Mouse (Mus musculus): ENCODE data around the gene Pnmal1.

The Pnmal1 gene

GRCm38 (mm10) chr7:16923283-16924036, 36.0 kb upstream of the Pnmal1 start:
- in situ Hi-C loops (cut with MboI, MseI), result loop anchor here (5.0 kb wide), 2 partner anchors 51 to 106 kb away; partner anchors contain the start of genes Fkrp (in 2 of the 2) and Strn4 (in 2 of the 2)

GRCm38 (mm10) chr7:16924037-16924834, 35.2 kb upstream of the Pnmal1 start, which contains the start of gene Calm3:
Gene Calm3, minus strand, starts transcription at chr7:16924114.
- in situ Hi-C loops (cut with MboI, MseI), result loop anchor here (5.0 kb wide), 2 partner anchors 52 to 107 kb away; partner anchors contain the start of genes Fkrp (in 2 of the 2) and Strn4 (in 2 of the 2)

- in situ Hi-C loops (cut with MboI, MseI), result no loop called here
These were observed 31.1 kb upstream of the Pnmal1 start for GRCm38 (mm10) chr7:16928341-16928740.

GRCm38 (mm10) chr7:16930850-16931249, 28.6 kb upstream of the Pnmal1 start:
- in situ Hi-C loops (cut with MboI, MseI), result no loop called here

GRCm38 (mm10) chr7:16931968-16932627, 27.4 kb upstream of the Pnmal1 start:
- in situ Hi-C loops (cut with MboI, MseI), result no loop called here

GRCm38 (mm10) chr7:16932704-16933577, 26.5 kb upstream of the Pnmal1 start:
- in situ Hi-C loops (cut with MboI, MseI), result no loop called here

- in situ Hi-C loops (cut with MboI, MseI), result no loop called here
These were observed 22.2 kb upstream of the Pnmal1 start for GRCm38 (mm10) chr7:16937312-16937711.

- in situ Hi-C loops (cut with MboI, MseI), result no loop called here
These were observed 21.2 kb upstream of the Pnmal1 start for GRCm38 (mm10) chr7:16938117-16938791.

GRCm38 (mm10) chr7:16940292-16940691, 19.2 kb upstream of the Pnmal1 start:
- in situ Hi-C loops (cut with MboI, MseI), result loop anchor here in 1 of 2 experiments (10.0 kb wide), 1 partner anchor 55 kb away; the partner anchor contains the start of gene Ccdc8

- in situ Hi-C loops (cut with MboI, MseI), result loop anchor here in 1 of 2 experiments (10.0 kb wide), 1 partner anchor 52 kb away; the partner anchor contains the start of gene Ccdc8
These were observed 16.6 kb upstream of the Pnmal1 start for GRCm38 (mm10) chr7:16942861-16943260.

- in situ Hi-C loops (cut with MboI, MseI), result loop anchor here in 1 of 2 experiments (10.0 kb wide), 1 partner anchor 51 kb away; the partner anchor contains the start of gene Ccdc8
These were observed 15.2 kb upstream of the Pnmal1 start, which contains the start of gene Pnmal2 for GRCm38 (mm10) chr7:16944061-16944807. Gene Pnmal2, plus strand, starts transcription at chr7:16944682.

- in situ Hi-C loops (cut with MboI, MseI), result loop anchor here in 1 of 2 experiments (5.0 to 10.0 kb wide), 2 partner anchors 50 to 107 kb away; partner anchors contain the start of gene Ccdc8
These were observed 14.6 kb upstream of the Pnmal1 start for GRCm38 (mm10) chr7:16944808-16945315.

- in situ Hi-C loops (cut with MboI, MseI), result loop anchor here in 1 of 2 experiments (5.0 to 10.0 kb wide), 2 partner anchors 49 to 107 kb away; partner anchors contain the start of gene Ccdc8
These were observed 14.1 kb upstream of the Pnmal1 start for GRCm38 (mm10) chr7:16945419-16945818.

- in situ Hi-C loops (cut with MboI, MseI), result loop anchor here in 1 of 2 experiments (5.0 to 10.0 kb wide), 2 partner anchors 48 to 106 kb away; partner anchors contain the start of gene Ccdc8
These were observed 12.8 kb upstream of the Pnmal1 start for GRCm38 (mm10) chr7:16946441-16947348.

GRCm38 (mm10) chr7:16947349-16947895, 12.1 kb upstream of the Pnmal1 start:
- in situ Hi-C loops (cut with MboI, MseI), result loop anchor here in 1 of 2 experiments (5.0 to 10.0 kb wide), 2 partner anchors 47 to 105 kb away; partner anchors contain the start of gene Ccdc8

GRCm38 (mm10) chr7:16947959-16948361, 11.5 kb upstream of the Pnmal1 start:
- in situ Hi-C loops (cut with MboI, MseI), result loop anchor here in 1 of 2 experiments (5.0 to 10.0 kb wide), 2 partner anchors 47 to 104 kb away; partner anchors contain the start of gene Ccdc8

Measured in T-helper 17 cell (primary cell).